Mouse (Mus musculus): ENCODE data around the gene Trim37. TPM values are rescaled to one million over a fixed set of nuclear protein-coding genes. Genes with fewer than 3 reads are reported as not detected.

The Trim37 gene
- 184 TPM for polyA plus RNA-seq (2015; fragmentation: Illumina TruSeq; extraction: RNeasy Lipid Tissue Mini Kit (QIAGEN cat#74804); ENCODE audit: low read depth, low replicate concordance)

DNA sequence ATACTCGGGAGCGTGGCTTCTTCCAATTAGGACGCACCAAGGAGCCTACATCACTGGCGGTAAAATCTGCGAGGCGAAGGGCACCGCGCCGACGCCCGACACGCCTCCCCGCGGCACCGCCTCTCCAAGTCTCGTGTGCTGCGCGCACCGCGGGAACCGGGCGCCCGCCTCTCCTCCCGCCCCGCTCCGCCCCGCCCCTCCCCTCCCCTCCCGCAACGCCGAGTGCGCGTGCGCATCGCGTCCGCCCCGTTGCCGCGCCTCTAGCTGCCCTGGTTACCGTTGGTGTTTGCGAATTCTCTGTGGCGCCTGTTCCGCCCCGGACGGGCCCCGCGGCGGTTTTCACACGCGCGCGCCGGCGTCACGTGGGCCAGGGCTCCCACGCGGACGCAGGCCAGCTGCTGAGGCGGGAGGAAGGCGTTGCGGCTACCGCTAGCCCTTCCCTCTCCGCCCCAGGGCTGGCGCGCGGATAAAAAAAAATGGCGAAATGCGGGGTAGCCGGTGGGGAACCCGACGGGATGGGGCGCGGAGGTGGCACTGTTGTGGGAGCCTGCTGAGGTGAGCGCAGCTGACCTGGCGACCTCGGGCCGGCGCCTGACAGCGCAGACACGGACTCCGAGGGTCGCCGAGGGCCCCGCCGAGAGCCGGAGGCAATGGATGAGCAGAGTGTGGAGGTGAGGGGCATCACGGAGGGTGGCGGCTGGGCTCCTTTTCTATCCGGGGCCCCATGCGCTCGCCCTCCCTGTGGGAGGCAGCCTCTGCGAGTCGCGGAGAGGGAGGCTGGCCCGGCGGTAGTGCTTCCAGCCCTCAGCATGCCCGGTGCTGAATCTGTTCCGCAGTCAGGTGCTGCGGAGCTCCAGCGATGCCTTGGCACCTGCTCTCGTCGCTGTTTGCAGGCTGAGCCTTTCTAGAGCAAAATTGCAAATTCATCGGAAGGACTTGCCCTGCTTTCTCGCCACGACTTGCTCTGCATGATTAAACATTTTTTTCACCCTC, at the start of gene Trim37:
Trim37 (plus strand) TSS at position 254 of the 993 bp plus-strand sequence.

DNA sequence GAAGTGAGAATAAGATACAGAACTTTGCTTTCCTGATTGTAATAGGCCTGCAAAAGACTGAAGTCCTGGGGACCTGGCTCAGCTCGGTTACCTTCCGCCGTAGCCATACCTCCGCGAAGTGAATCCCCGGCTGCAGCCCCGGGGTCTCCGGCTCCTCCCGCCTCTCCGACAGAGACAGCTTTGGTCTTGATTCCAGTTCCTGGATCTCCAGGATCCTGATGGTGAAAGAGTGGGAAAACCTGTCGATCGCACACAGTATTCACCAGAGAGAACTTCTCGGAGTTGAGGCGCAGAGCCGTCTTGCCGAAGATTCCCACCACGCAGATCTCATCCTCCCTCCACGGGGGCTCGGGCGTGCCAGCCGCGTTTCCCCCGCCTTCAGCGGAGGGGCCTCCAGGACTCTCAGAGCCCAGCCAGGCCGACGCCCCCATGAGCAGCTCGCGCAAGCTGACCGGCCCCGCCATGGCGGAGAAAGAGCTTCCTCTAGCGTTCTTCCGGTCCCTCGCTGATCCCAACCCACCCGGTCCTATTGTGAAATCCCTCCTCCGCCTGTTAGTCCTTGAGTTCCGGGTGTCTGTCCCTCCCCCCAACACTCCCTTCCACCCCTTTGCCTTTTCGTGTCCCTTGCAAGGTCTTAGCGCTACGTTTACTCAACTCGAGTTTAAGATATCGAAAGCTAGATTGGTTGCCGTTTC, 40.4 kb upstream of the Trim37 start, which contains the start of gene Smg8:
Smg8 (minus strand) TSS at position 485 of the 695 bp plus-strand sequence.

DNA sequence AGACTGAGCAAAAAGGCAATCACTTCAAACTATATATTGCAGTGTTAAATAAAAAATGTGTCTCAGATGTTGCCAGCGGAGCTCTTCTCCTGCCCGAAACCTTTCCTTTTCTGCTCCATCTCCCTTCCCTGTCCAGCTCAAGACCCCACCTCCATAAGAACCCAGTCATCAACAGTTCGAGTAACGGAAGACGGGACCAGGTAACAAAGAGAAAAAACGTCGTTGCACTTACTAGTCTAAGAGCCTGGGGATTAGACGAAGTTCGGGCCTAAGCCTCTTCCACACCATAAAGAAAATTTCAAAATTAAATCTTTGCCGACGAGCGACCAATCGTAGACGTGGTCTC, 18.5 kb upstream of the Trim37 start, which contains the start of gene Prr11:
Prr11 (minus strand) TSS at position 300 of the 346 bp plus-strand sequence.

DNA sequence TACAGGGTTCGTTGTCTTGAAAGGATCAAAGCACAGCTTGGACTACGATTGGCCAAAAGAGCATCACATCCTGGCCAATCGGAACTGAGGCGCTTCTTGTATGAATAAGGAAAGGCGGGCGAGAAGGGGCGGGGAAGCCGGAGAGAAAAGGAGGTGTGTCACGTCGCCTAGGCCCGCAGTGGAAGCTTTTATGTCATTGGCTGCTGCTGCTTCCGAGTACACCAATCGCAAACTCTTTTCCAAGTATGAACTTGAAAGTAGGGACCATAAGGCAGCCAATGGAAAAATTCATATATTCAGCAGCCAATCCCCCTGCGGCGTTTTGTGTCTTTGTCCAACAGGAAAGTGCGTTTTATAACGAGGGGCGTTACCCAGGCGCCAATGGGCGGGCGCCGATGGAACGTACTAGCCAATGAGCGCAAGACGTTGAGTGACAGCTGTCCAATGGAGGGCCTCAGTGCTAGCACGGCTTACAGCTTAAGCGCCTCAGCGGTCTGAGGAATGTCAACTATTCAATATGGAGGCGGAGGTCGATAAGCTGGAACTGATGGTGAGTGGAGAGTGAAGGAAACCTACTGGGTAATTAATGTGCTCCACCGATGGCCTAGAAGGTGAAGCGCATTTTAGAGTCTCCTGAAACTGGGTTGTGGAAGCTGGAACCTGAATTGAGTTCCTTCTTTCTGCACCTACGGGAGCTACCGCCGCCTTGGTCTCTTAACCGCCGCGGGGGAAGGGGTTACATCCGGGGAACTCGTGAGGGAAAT, 17.9 kb upstream of the Trim37 start, which contains the start of gene Ska2:
Ska2 (plus strand) TSS at position 480 of the 764 bp plus-strand sequence.

Other genes with a start within 250 kb of the Trim37 start
- gene Ypel2, start 133.4 kb upstream of the Trim37 start, polyA plus RNA-seq (2015; fragmentation: Illumina TruSeq; extraction: RNeasy Lipid Tissue Mini Kit (QIAGEN cat#74804); ENCODE audit: low read depth, low replicate concordance), result 26.3 TPM
- 55.6 TPM for gene Gdpd1, start 53.0 kb upstream of the Trim37 start, polyA plus RNA-seq (2015; fragmentation: Illumina TruSeq; extraction: RNeasy Lipid Tissue Mini Kit (QIAGEN cat#74804); ENCODE audit: low read depth, low replicate concordance)
- gene Smg8, start 40.3 kb upstream of the Trim37 start, polyA plus RNA-seq (2015; fragmentation: Illumina TruSeq; extraction: RNeasy Lipid Tissue Mini Kit (QIAGEN cat#74804); ENCODE audit: low read depth, low replicate concordance), result 12.8 TPM
- 0.40 TPM for gene Prr11, start 18.4 kb upstream of the Trim37 start, polyA plus RNA-seq (2015; fragmentation: Illumina TruSeq; extraction: RNeasy Lipid Tissue Mini Kit (QIAGEN cat#74804); ENCODE audit: low read depth, low replicate concordance)
- gene Ska2, start 17.8 kb upstream of the Trim37 start, polyA plus RNA-seq (2015; fragmentation: Illumina TruSeq; extraction: RNeasy Lipid Tissue Mini Kit (QIAGEN cat#74804); ENCODE audit: low read depth, low replicate concordance), result 18.7 TPM
- 90.0 TPM for gene Ppm1e, start 231.9 kb downstream of the Trim37 start, polyA plus RNA-seq (2015; fragmentation: Illumina TruSeq; extraction: RNeasy Lipid Tissue Mini Kit (QIAGEN cat#74804); ENCODE audit: low read depth, low replicate concordance)